Mouse (Mus musculus): ENCODE measurements around the gene Ppp2r2c. TPM values are rescaled to one million over a fixed set of nuclear protein-coding genes. Genes with fewer than 3 reads are reported as not detected.

Gene Ppp2r2c
- polyA plus RNA-seq, 1 experiment = 5.2 TPM

DNA sequence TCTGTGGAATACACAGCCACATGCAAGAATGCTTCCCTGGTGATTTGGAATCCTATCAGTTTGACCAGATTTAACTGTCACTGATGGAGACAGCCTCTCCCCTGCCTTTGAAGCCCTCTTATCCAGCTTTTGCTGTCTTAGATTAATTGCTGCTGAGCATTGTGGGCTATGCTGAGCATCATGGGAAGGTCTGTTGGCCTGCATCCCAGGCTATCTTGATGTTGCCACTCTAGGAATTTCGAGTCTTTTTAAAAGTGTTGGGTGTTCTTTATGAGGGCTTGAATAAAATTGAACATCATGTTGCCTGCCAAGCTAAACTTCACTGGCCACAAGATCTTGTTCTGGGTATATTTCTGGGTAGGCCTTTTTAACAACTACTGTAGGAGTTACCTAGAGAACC lies 16.8 kb downstream of the Ppp2r2c start:
- Histone ChIP-seq H3K4me3 (replicated peaks; ENCODE audit: extremely low read depth, low read depth, low read length) (no peak overlapping the region), H3K4me1 (ENCODE audit: control insufficient read depth, insufficient read depth, low read length) (no peaks in the 10 kb centered on the region)
- DNase-seq = no peak
- 25% methylated on average over 1 of the region's 1 CpGs for WGBS
- TF ChIP-seq POLR2A (IDR thresholded peaks at IDR 0.05; ENCODE audit: borderline replicate concordance, extremely low read depth, low read depth, low read length) = no peak
- no peak for TF ChIP-seq CTCF (IDR thresholded peaks at IDR 0.05; ENCODE audit: insufficient read depth, low read length)

GRCm38 (mm10) chr5:36885595-36885994 lies 17.3 kb downstream of the Ppp2r2c start:
- DNase-seq = no peak
- no peaks in the 10 kb centered on the region for H3K4me1 ChIP-seq (ENCODE audit: control insufficient read depth, insufficient read depth, low read length)

DNA sequence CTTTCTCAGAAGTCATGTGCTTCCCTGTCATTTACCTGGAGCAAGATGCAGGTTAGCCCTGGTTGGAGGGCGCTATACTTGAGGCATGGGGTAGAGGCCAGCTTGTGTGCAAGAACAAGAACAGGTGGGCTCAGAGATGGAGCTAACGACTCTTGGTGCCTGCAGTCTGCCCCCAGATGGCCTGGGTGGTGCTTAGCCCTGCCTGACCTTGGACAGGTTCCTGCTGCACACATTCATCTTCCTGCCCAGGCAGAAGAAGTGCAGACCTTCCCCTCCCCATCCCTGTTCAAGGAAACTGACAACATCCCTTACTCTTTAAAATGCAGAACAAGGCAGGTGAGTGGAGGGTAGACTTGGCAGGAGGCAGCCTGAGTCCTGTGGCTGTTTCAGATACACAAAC lies 18.0 kb downstream of the Ppp2r2c start:
- Histone ChIP-seq H3K4me3 (replicated peaks; ENCODE audit: extremely low read depth, low read depth, low read length) (no peak overlapping the region), H3K4me1 (ENCODE audit: control insufficient read depth, insufficient read depth, low read length) (no peaks in the 10 kb centered on the region)
- TF ChIP-seq CTCF (IDR thresholded peaks at IDR 0.05; ENCODE audit: insufficient read depth, low read length) = no peak
- TF ChIP-seq POLR2A (IDR thresholded peaks at IDR 0.05; ENCODE audit: borderline replicate concordance, extremely low read depth, low read depth, low read length) = no peak
- 59% methylated on average over 2 of the region's 2 CpGs for WGBS
- DNase-seq = no peak

More at GRCm38 (mm10) chr5:36885595-36885994, 17.3 kb downstream of the Ppp2r2c start:
- 77% methylated on average over 5 of the region's 5 CpGs for WGBS
- no peak overlapping the region for H3K4me3 ChIP-seq (replicated peaks; ENCODE audit: extremely low read depth, low read depth, low read length)
- TF ChIP-seq CTCF (IDR thresholded peaks at IDR 0.05; ENCODE audit: insufficient read depth, low read length) (no peak), POLR2A (IDR thresholded peaks at IDR 0.05; ENCODE audit: borderline replicate concordance, extremely low read depth, low read depth, low read length) (no peak)

DNA sequence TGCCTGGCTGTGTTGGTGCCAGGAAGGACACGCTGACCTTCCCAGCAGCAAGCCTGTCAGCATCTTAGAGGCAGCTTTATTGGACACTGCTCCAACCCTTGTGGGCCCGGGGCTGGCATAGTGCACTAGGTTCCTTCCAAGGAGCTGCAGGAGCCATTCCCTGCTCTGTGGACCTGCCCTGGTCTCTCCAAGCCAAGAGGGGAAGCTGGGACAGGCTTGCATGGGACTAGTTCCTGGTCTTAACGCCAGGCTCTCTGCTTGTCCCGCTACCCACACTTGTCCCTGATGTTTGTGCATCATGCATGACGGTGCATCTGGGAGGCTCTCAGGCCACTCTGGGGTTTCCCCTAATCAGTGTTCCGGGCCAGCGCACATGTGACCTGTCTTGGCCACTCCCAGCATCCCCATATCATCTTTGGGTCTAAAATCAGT lies 18.6 kb downstream of the Ppp2r2c start:
- 71% methylated on average over 7 of the region's 7 CpGs for WGBS
- no peak for DNase-seq

GRCm38 (mm10) chr5:36887299-36887988 lies 19.1 kb downstream of the Ppp2r2c start:
- Histone ChIP-seq H3K4me1 (ENCODE audit: control insufficient read depth, insufficient read depth, low read length) (no peaks in the 10 kb centered on the region), H3K4me3 (replicated peaks; ENCODE audit: extremely low read depth, low read depth, low read length) (no peak overlapping the region)
- no peak for DNase-seq
- TF ChIP-seq CTCF (IDR thresholded peaks at IDR 0.05; ENCODE audit: insufficient read depth, low read length) (no peak), POLR2A (IDR thresholded peaks at IDR 0.05; ENCODE audit: borderline replicate concordance, extremely low read depth, low read depth, low read length) (no peak)
- 30% methylated on average over 9 of the region's 9 CpGs for WGBS

More for the DNA sequence above, 18.6 kb downstream of the Ppp2r2c start:
- Histone ChIP-seq H3K4me3 (replicated peaks; ENCODE audit: extremely low read depth, low read depth, low read length) (no peak overlapping the region), H3K4me1 (ENCODE audit: control insufficient read depth, insufficient read depth, low read length) (no peaks in the 10 kb centered on the region)
- TF ChIP-seq CTCF (IDR thresholded peaks at IDR 0.05; ENCODE audit: insufficient read depth, low read length) (no peak), POLR2A (IDR thresholded peaks at IDR 0.05; ENCODE audit: borderline replicate concordance, extremely low read depth, low read depth, low read length) (no peak)

DNA sequence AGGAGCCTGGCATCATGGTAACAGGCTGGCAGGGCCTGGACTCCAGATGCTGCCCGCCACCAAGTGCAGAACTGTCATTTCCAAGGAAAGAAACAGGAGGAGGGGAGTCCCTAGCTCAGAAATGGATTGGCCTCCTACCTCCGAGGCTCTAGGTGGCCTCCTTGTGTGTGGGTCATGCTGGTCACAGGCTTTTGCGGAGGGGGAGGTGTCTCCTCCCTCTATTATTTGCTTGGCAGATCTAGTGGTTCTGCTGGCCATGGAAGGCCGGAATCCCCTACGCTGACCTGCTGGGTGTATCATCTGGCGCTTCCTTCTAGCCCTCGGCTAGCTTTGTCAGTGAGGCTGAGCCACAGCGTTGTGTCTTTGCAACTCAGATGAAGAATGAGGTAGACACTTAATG lies 20.2 kb downstream of the Ppp2r2c start:
- no peak for TF ChIP-seq POLR2A (IDR thresholded peaks at IDR 0.05; ENCODE audit: borderline replicate concordance, extremely low read depth, low read depth, low read length)
- TF ChIP-seq CTCF (IDR thresholded peaks at IDR 0.05; ENCODE audit: insufficient read depth, low read length) = no peak
- Histone ChIP-seq H3K4me3 (replicated peaks; ENCODE audit: extremely low read depth, low read depth, low read length) (no peak overlapping the region), H3K4me1 (ENCODE audit: control insufficient read depth, insufficient read depth, low read length) (no peaks in the 10 kb centered on the region)
- no peak for DNase-seq
- WGBS = 84% methylated on average over 8 of the region's 8 CpGs

- no peak for TF ChIP-seq POLR2A (IDR thresholded peaks at IDR 0.05; ENCODE audit: borderline replicate concordance, extremely low read depth, low read depth, low read length)
- no peak for TF ChIP-seq CTCF (IDR thresholded peaks at IDR 0.05; ENCODE audit: insufficient read depth, low read length)
- no peak for DNase-seq
- H3K4me3 ChIP-seq (replicated peaks; ENCODE audit: extremely low read depth, low read depth, low read length) = no peak overlapping the region
- H3K4me1 ChIP-seq (ENCODE audit: control insufficient read depth, insufficient read depth, low read length) = no peaks in the 10 kb centered on the region
- 82% methylated on average over 11 of the region's 11 CpGs for WGBS
Observed at GRCm38 (mm10) chr5:36888911-36889310, 20.6 kb downstream of the Ppp2r2c start.

- TF ChIP-seq CTCF (IDR thresholded peaks at IDR 0.05; ENCODE audit: insufficient read depth, low read length) (no peak), POLR2A (IDR thresholded peaks at IDR 0.05; ENCODE audit: borderline replicate concordance, extremely low read depth, low read depth, low read length) (no peak)
- WGBS = 79% methylated on average over 2 of the region's 2 CpGs
- Histone ChIP-seq H3K4me1 (ENCODE audit: control insufficient read depth, insufficient read depth, low read length) (no peaks in the 10 kb centered on the region), H3K4me3 (replicated peaks; ENCODE audit: extremely low read depth, low read depth, low read length) (no peak overlapping the region)
- no peak for DNase-seq
Observed at GRCm38 (mm10) chr5:36889380-36889886, 21.1 kb downstream of the Ppp2r2c start.

GRCm38 (mm10) chr5:36890794-36891193 lies 22.5 kb downstream of the Ppp2r2c start:
- WGBS = 44% methylated on average over 9 of the region's 9 CpGs
- no peak for DNase-seq

More at GRCm38 (mm10) chr5:36890794-36891193, 22.5 kb downstream of the Ppp2r2c start:
- TF ChIP-seq CTCF (IDR thresholded peaks at IDR 0.05; ENCODE audit: insufficient read depth, low read length) (no peak), POLR2A (IDR thresholded peaks at IDR 0.05; ENCODE audit: borderline replicate concordance, extremely low read depth, low read depth, low read length) (no peak)
- H3K4me3 ChIP-seq (replicated peaks; ENCODE audit: extremely low read depth, low read depth, low read length) = no peak overlapping the region
- no peaks in the 10 kb centered on the region for H3K4me1 ChIP-seq (ENCODE audit: control insufficient read depth, insufficient read depth, low read length)

Measured in lung, adult 2 months (tissue).